Mouse (Mus musculus) heart, postnatal 0 days (tissue): ENCODE results near the gene Atxn1. TPM values are rescaled to one million over a fixed set of nuclear protein-coding genes. Genes with fewer than 3 reads are reported as not detected.

ENCODE experiments used
- ATAC-seq: fragments of 200-750 bp; cut with Nextera tagmentation; 2 replicates; pipeline ENCODE4 v1.8.0; 2017; ENCODE audit warnings: low read depth, moderate number of reproducible peaks, moderate library complexity; ENCODE audit not compliant: insufficient read depth
- DNase-seq: peaks from one replicate; pipeline ENCODE4 v3.0.0-alpha.2; 2016; ENCODE audit warnings: low spot score
- H3K27ac ChIP-seq: fragments of 300-500 bp; sonication (generic); 2 replicates; pipeline ENCODE4 v1.5.1; 2014; ENCODE audit warnings: low read depth, mild to moderate bottlenecking
- H3K27me3 ChIP-seq: fragments of 300-500 bp; sonication (generic); 2 replicates; pipeline ENCODE4 v1.6.1; 2014; ENCODE audit warnings: low read length, mixed read lengths; ENCODE audit not compliant: control insufficient read depth, insufficient read depth
- H3K36me3 ChIP-seq: fragments of 300-500 bp; sonication (generic); replicated peaks from 2 replicates; pipeline ENCODE4 v1.6.1; 2014; ENCODE audit warnings: low read length, mixed read lengths; ENCODE audit not compliant: control insufficient read depth, insufficient read depth
- H3K4me1 ChIP-seq: fragments of 300-500 bp; sonication (generic); 2 replicates; pipeline ENCODE4 v1.6.1; 2014; ENCODE audit warnings: antibody characterized with exemption; ENCODE audit not compliant: control insufficient read depth, insufficient read depth
- H3K4me2 ChIP-seq: fragments of 300-500 bp; sonication (generic); 2 replicates; pipeline ENCODE4 v1.6.1; 2014; ENCODE audit warnings: low read depth, mild to moderate bottlenecking, low read length, moderate library complexity
- H3K4me3 ChIP-seq: fragments of 300-500 bp; sonication (generic); 2 replicates; pipeline ENCODE4 v1.5.1; 2014; ENCODE audit warnings: low read depth, low read length
- H3K9ac ChIP-seq: fragments of 300-500 bp; sonication (generic); replicated peaks from 2 replicates; pipeline ENCODE4 v1.6.1; 2014; ENCODE audit warnings: low read depth, low read length, mixed read lengths
- H3K9me3 ChIP-seq: fragments of 300-500 bp; sonication (generic); replicated peaks from 2 replicates; pipeline ENCODE4 v1.6.1; 2016; ENCODE audit warnings: low read length; ENCODE audit not compliant: control insufficient read depth
- CTCF ChIP-seq: IDR thresholded peaks from 2 replicates; pipeline ENCODE4 v1.5.1; 2016; ENCODE audit warnings: antibody characterized with exemption, control low read depth, low read depth
- EP300 ChIP-seq: IDR thresholded peaks from 2 replicates; pipeline ENCODE4 v1.6.1; 2016; ENCODE audit warnings: antibody characterized with exemption, low read depth
- WGBS: fragments of 180-500 bp; shearing (Covaris S2); extraction: QIAGEN DNeasy Blood & Tissue Kit; methylation state at CpG from one replicate; pipeline ENCODE4 v1.1.7; 2014; 5-methylcytosine and 5-hydroxymethylcytosine counted together
- polyA plus RNA-seq: library from polyadenylated mRNA; unstranded; fragments of >200 nt; fragmentation: Nextera tagmentation; extraction: Ambion mirVana; gene quantifications from 2 replicates; pipeline ENCODE4 v1.2.1, GENCODE M21; 2015
- total RNA-seq: library from RNA; depleted of rRNA; stranded (reverse); fragments of >200 nt; gene quantifications from 2 replicates; pipeline ENCODE4 v1.2.3, GENCODE M21; 2014; ENCODE audit warnings: low replicate concordance

The Atxn1 gene
- total and polyA plus RNA-seq, 2 experiments from 2014 or later = 10.3 to 15.0 TPM

DNA sequence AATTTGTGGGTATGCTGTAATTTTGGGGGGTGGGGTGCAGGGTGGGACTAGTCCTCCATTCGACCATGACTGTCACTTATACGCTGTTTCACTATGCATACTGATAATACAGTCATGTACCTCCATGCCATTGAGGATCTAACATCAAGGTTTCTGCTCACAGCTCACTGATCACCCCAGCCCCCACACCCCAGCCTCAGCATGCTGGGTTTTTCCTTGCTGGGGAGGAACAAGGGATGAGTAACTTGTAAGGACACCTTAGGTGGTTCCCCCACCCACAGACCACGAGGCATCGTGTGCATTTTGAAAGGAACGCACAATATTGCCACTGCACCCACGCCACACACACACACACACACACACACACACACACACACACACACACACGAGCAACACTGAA lies 79.9 kb downstream of the Atxn1 start:
- DNase-seq = no peak
- no peak for ATAC-seq
- H3K4me2 ChIP-seq = no peak overlapping the region
- H3K4me3 ChIP-seq = no peak overlapping the region
- TF ChIP-seq CTCF (no peak), EP300 (no peak)
- H3K27me3 ChIP-seq = no peaks in the 10 kb centered on the region
- peaks cover 6% of the 10 kb centered on the region; the same call in 1 of the 2 replicates for H3K4me1 ChIP-seq
- H3K9me3 ChIP-seq = no peaks in the 10 kb centered on the region
- H3K27ac ChIP-seq = no peak overlapping the region
- no peaks in the 10 kb centered on the region for H3K36me3 ChIP-seq
- 86% methylated on average over 7 of the region's 7 CpGs for WGBS
- no peak overlapping the region for H3K9ac ChIP-seq

DNA sequence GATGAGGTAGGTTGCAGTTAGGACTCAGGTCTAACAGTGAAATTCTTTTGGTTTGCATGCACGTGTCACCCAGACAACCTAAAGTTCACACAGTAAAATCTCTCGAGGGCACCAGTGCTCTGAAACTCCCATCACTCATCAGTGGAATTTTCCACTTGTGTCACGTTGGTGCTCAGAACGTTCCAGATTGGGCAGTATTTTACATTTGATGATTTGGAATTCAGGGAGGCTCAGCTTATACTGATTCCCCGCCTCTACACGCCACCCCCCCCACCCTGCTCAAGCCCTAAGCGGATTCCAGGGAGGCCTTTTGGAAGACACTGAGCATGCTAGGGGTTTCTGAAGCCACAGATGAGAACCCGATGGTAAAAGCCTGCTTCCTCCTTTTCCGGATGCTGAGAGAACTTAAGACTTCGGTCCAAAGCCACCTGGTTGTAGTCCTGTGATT lies 81.0 kb downstream of the Atxn1 start:
- H3K9me3 ChIP-seq = no peaks in the 10 kb centered on the region
- no peak overlapping the region for H3K9ac ChIP-seq
- WGBS = 64% methylated on average over 10 of the region's 10 CpGs
- no peaks in the 10 kb centered on the region for H3K27me3 ChIP-seq
- no peak for DNase-seq
- H3K36me3 ChIP-seq = no peaks in the 10 kb centered on the region
- TF ChIP-seq CTCF = no peak
- no peak for TF ChIP-seq EP300
- no peak overlapping the region for H3K4me3 ChIP-seq
- no peak for ATAC-seq
- H3K27ac ChIP-seq = no peak overlapping the region
- peaks cover 7% of the 10 kb centered on the region; the same call in 1 of the 2 replicates for H3K4me1 ChIP-seq
- no peak overlapping the region for H3K4me2 ChIP-seq

DNA sequence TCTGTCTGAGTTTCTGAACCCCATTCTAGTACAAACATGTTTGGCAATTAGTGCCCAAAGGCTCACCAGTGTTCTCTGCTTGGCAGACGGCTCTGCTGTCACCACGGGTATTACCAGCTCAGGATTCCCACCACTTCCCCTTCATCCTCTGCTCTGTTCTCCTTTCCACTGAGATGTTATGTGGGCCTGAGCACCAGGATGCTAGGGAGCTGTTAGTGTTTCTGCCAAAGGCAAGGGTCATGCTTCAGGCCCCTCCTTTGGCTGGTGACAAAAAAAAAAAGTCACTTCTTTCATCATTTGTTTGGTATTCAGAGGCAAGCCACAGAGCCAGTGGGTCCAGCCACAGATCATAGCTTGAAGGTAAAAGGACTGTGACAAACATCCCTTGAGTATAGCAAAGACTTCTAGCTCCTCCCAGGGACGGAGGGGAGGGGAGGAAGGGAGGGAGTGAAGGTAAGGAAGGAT lies 81.8 kb downstream of the Atxn1 start:
- 53% methylated on average over 3 of the region's 3 CpGs for WGBS
- H3K9me3 ChIP-seq = no peaks in the 10 kb centered on the region
- DNase-seq = no peak
- no peaks in the 10 kb centered on the region for H3K36me3 ChIP-seq
- H3K4me3 ChIP-seq = no peak overlapping the region
- H3K9ac ChIP-seq = no peak overlapping the region
- peaks cover 7% of the 10 kb centered on the region; the same call in 1 of the 2 replicates for H3K4me1 ChIP-seq
- no peak for ATAC-seq
- H3K4me2 ChIP-seq = no peak overlapping the region
- H3K27ac ChIP-seq = no peak overlapping the region
- no peaks in the 10 kb centered on the region for H3K27me3 ChIP-seq
- TF ChIP-seq EP300 = no peak
- TF ChIP-seq CTCF = no peak

DNA sequence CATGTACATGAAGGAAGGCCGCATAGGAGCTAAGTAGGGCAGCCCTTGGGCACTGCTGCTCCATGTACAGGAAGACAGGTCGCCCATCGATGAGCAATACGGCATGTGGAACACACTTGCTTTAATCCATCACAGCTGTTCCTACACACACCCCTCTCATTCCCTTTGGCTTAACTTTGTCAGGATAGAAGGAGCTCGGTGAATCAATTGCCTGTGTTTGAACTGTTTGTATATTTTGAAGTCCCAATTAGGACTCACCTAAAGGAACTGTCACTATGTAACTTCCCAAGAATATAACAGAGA lies 84.3 kb downstream of the Atxn1 start:
- peaks cover 7% of the 10 kb centered on the region; the same call in 1 of the 2 replicates for H3K4me1 ChIP-seq
- no peak overlapping the region for H3K4me3 ChIP-seq
- no peak overlapping the region for H3K4me2 ChIP-seq
- no peaks in the 10 kb centered on the region for H3K9me3 ChIP-seq
- WGBS = 84% methylated on average over 5 of the region's 5 CpGs
- TF ChIP-seq EP300 (no peak), CTCF (no peak)
- ATAC-seq = no peak
- DNase-seq = no peak
- H3K36me3 ChIP-seq = no peaks in the 10 kb centered on the region
- H3K9ac ChIP-seq = no peak overlapping the region
- H3K27ac ChIP-seq = no peak overlapping the region
- no peaks in the 10 kb centered on the region for H3K27me3 ChIP-seq

DNA sequence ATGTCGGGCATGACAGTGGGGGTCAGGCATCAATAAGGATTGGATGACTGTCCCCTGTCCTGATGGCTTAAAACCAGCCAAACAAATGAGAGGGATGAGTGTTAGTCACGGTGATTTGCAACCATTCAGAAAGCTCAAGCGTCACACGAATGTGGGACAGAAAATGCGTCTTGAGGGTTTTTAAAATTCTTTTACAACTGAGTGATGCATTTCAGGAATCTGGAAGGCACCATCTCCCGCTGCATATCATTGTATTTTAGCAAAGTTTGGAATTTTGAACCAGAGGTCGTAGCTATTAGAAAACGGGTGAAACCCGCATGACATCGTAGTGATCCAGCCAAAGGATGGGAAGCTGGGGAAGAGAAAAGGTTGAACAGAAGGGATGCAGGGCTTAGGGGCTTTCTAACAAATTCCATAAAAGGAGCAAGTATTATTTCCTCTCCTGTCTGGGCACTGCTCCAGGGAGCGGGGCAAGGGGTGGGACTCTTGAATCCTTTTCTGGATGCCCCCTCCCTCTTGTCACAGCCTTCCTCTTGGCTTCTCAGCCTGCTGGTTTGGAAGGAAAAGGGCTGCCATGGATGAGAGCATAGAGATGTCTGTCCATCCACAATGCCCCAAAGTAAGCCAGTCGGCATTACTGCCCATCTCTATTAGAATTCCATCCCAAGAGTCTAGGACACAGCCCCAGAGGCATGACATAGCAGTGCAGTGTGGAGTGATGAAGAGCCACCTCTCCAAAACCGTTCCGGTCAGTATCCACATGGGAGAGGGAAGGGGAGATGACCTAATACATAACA lies 84.9 kb downstream of the Atxn1 start:
- Histone ChIP-seq H3K36me3 (no peaks in the 10 kb centered on the region), H3K9me3 (no peaks in the 10 kb centered on the region), H3K27ac (no peak overlapping the region), H3K4me3 (no peak overlapping the region), H3K4me1 (0 out of 2 replicates have a peak, but pooled peaks cover 7% of the 10 kb centered on the region), H3K27me3 (no peaks in the 10 kb centered on the region), H3K4me2 (no peak overlapping the region), H3K9ac (no peak overlapping the region)
- ATAC-seq (no peak; the same call in 1 of the 2 replicates), DNase-seq (no peak)
- no peak for TF ChIP-seq EP300
- TF ChIP-seq CTCF = no peak
- WGBS = 80% methylated on average over 14 of the region's 14 CpGs

DNA sequence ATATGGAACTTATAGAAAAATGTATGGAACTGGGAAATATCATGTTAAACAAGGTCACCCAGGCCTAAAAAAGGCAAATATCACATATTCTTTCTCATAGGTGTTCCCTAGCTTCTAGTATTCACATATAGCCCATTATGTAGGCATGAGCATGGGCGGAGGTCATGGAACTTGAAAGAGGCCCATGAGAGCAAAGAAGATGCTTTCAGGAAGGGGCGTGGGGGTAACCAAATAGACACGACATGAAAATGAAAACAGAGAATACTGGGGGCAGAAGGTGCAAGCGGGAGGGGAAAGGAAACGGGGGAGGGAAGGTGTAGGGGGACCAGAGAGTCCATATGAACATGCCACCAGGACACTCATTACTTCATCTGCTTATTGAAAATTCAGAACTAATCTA lies 87.9 kb downstream of the Atxn1 start:
- H3K4me3 ChIP-seq = no peak overlapping the region
- WGBS = 83% methylated on average over 5 of the region's 5 CpGs
- no peak overlapping the region for H3K9ac ChIP-seq
- DNase-seq = no peak
- H3K4me1 ChIP-seq = 0 out of 2 replicates have a peak, but pooled peaks cover 7% of the 10 kb centered on the region
- H3K9me3 ChIP-seq = no peaks in the 10 kb centered on the region
- no peak for ATAC-seq
- H3K4me2 ChIP-seq = no peak overlapping the region
- no peak overlapping the region for H3K27ac ChIP-seq
- H3K27me3 ChIP-seq = no peaks in the 10 kb centered on the region
- no peaks in the 10 kb centered on the region for H3K36me3 ChIP-seq
- TF ChIP-seq CTCF (no peak), EP300 (no peak)
